Mouse (Mus musculus) E14TG2a.4 (cell line): Measurements from ENCODE around the gene 5730522E02Rik.

Source experiments
- CTCF ChIP-seq: conservative IDR thresholded peaks from 2 replicates; pipeline ENCODE4 v1.5.1; 2014; ENCODE audit warnings: low read length
- NANOG ChIP-seq: IDR thresholded peaks from 2 replicates; pipeline ENCODE4 v1.6.1; 2014; ENCODE audit warnings: borderline replicate concordance, low read length, mixed read lengths
- POU5F1 ChIP-seq: IDR thresholded peaks from 2 replicates; pipeline ENCODE4 v1.6.1; 2014; ENCODE audit warnings: low read length, borderline replicate concordance

DNA sequence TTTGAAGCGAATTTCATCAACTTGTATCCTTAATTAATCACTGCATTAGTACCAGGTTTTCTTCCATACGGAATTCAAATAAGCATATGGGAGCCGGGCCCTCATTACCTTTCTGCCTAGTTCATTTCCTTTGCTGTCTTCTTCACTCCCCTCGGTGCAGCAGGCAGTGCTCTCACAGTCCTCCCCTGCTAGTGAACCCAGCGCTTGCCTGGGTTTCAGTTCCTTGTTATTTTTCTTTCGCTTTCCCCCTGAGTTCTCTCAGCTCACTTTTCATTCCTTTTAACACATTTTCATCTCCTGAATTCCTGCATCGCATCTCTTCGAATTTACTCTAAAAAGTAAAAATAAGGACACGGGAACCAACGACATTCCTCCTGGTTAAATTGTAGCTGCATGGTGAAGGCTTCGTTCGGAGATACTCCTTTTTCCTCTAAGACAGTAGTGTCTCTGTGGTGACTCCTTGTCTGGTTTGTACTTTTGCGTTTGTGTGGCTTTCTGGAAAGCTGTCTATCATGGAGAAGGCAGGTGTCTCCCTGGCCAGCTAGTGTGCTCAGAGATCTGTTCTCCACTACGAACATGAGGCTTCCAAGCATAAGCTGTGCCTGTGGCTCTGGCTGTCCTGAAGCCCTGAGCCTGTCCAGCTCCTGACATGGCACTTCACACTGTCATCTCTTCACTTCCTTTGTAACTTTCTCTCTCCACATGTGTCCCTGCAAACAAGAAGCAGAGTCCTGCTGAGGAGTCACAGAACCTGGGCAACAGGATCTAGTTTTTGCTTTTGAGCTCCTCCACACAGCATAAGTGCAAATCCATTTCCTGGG lies 361.5 kb downstream of the 5730522E02Rik start:
- no peak for TF ChIP-seq CTCF
- no peak for TF ChIP-seq NANOG
- no peak for TF ChIP-seq POU5F1
